Mouse (Mus musculus): ENCODE measurements around the gene Pacs2. TPM values are rescaled to one million over a fixed set of nuclear protein-coding genes. Genes with fewer than 3 reads are reported as not detected.

The Pacs2 gene
- polyA plus RNA-seq, 1 experiment from 2014 or later, result 7.3 TPM

- no peak overlapping the region for H3K27ac ChIP-seq (ENCODE audit: low read length)
- peaks cover 15% of the 10 kb centered on the region for H3K4me1 ChIP-seq (ENCODE audit: control insufficient read depth, insufficient read depth, low read length)
- no peak for ATAC-seq
- H3K9ac ChIP-seq (ENCODE audit: low read depth, low read length), result no peak overlapping the region
- H3K27me3 ChIP-seq (replicated peaks; ENCODE audit: control insufficient read depth, insufficient read depth, low read length), result no peaks in the 10 kb centered on the region
- no peak overlapping the region for H3K4me3 ChIP-seq (ENCODE audit: low read length)
- H3K9me3 ChIP-seq (ENCODE audit: control insufficient read depth, low read length), result no peaks in the 10 kb centered on the region
- no peak overlapping the region for H3K4me2 ChIP-seq (ENCODE audit: low read depth, low read length)
- no peaks in the 10 kb centered on the region for H3K36me3 ChIP-seq (ENCODE audit: control insufficient read depth, insufficient read depth, low read length)
These were observed 7.2 kb downstream of the Pacs2 start for GRCm38 (mm10) chr12:113021488-113021887.

DNA sequence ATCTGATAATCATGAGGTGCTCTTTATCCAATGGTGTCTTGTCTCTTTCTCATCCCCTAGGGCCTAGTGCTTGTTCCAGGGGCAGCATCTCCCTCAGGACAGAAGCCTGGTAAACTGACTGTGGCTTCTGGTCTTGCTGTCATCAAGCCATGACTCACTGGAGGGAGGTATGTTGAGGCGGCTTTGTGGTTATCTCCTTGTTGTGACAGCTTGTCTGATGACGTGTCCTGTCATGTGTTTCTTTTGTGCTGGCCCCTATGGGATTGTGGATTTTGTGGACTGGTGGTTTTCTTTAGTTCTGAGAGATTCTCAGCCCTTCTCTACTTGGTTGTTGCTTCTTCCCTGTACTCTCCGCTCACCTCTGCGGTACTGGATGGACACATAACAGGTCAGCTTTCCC is 8.8 kb downstream of the Pacs2 start:
- no peak for ATAC-seq
- no peaks in the 10 kb centered on the region for H3K27me3 ChIP-seq (replicated peaks; ENCODE audit: control insufficient read depth, insufficient read depth, low read length)
- H3K36me3 ChIP-seq (ENCODE audit: control insufficient read depth, insufficient read depth, low read length), result no peaks in the 10 kb centered on the region
- H3K4me2 ChIP-seq (ENCODE audit: low read depth, low read length), result no peak overlapping the region
- no peak overlapping the region for H3K27ac ChIP-seq (ENCODE audit: low read length)
- H3K4me3 ChIP-seq (ENCODE audit: low read length), result no peak overlapping the region
- no peaks in the 10 kb centered on the region for H3K9me3 ChIP-seq (ENCODE audit: control insufficient read depth, low read length)
- 85% methylated on average over 4 of the region's 4 CpGs for WGBS
- H3K4me1 ChIP-seq (ENCODE audit: control insufficient read depth, insufficient read depth, low read length), result peaks cover 6% of the 10 kb centered on the region; the same call in 1 of the 2 replicates
- no peak overlapping the region for H3K9ac ChIP-seq (ENCODE audit: low read depth, low read length)

DNA sequence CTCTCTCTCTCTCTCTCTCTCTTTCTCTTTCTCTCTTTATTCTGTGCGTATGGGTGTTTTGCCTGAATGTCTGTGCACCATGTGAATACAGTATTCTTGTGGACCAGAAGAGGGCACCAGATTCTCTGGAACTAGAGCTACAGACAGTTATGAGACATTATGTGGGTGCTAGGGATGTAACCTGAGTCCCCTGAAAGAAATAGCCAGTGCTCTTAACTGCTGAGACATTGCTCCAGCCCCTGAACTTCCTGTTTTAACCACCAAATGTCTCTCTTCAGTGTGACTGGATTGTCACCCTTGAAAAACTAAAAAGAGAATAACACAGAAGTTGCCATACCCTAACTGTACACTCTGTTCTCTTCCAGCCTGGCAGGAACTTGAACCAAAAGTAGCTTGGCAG is 12.2 kb downstream of the Pacs2 start:
- H3K4me1 ChIP-seq (ENCODE audit: control insufficient read depth, insufficient read depth, low read length), result peaks cover 6% of the 10 kb centered on the region
- H3K4me2 ChIP-seq (ENCODE audit: low read depth, low read length), result no peak overlapping the region
- no peak overlapping the region for H3K9ac ChIP-seq (ENCODE audit: low read depth, low read length)
- H3K36me3 ChIP-seq (ENCODE audit: control insufficient read depth, insufficient read depth, low read length), result no peaks in the 10 kb centered on the region
- H3K4me3 ChIP-seq (ENCODE audit: low read length), result no peak overlapping the region
- H3K27ac ChIP-seq (ENCODE audit: low read length), result no peak overlapping the region
- H3K27me3 ChIP-seq (replicated peaks; ENCODE audit: control insufficient read depth, insufficient read depth, low read length), result no peaks in the 10 kb centered on the region
- no peak for ATAC-seq
- 100% methylated on average over 1 of the region's 1 CpGs for whole genome bisulfite sequencing
- H3K9me3 ChIP-seq (ENCODE audit: control insufficient read depth, low read length), result no peaks in the 10 kb centered on the region

GRCm38 (mm10) chr12:113027495-113027894 is 13.2 kb downstream of the Pacs2 start:
- Histone ChIP-seq H3K4me1 (ENCODE audit: control insufficient read depth, insufficient read depth, low read length) (peaks cover 6% of the 10 kb centered on the region), H3K36me3 (ENCODE audit: control insufficient read depth, insufficient read depth, low read length) (no peaks in the 10 kb centered on the region; the same call in 1 of the 2 replicates), H3K9ac (ENCODE audit: low read depth, low read length) (no peak overlapping the region), H3K4me2 (ENCODE audit: low read depth, low read length) (no peak overlapping the region), H3K27ac (ENCODE audit: low read length) (no peak overlapping the region), H3K9me3 (ENCODE audit: control insufficient read depth, low read length) (no peaks in the 10 kb centered on the region), H3K27me3 (replicated peaks; ENCODE audit: control insufficient read depth, insufficient read depth, low read length) (no peaks in the 10 kb centered on the region), H3K4me3 (ENCODE audit: low read length) (no peak overlapping the region)
- ATAC-seq, result no peak
- 89% methylated on average over 2 of the region's 2 CpGs for WGBS

GRCm38 (mm10) chr12:113028067-113028466 is 13.8 kb downstream of the Pacs2 start:
- Histone ChIP-seq H3K4me3 (ENCODE audit: low read length) (no peak overlapping the region), H3K4me2 (ENCODE audit: low read depth, low read length) (no peak overlapping the region), H3K27ac (ENCODE audit: low read length) (no peak overlapping the region), H3K9ac (ENCODE audit: low read depth, low read length) (no peak overlapping the region; the same call in 1 of the 2 replicates), H3K36me3 (ENCODE audit: control insufficient read depth, insufficient read depth, low read length) (no peaks in the 10 kb centered on the region; the same call in 1 of the 2 replicates), H3K27me3 (replicated peaks; ENCODE audit: control insufficient read depth, insufficient read depth, low read length) (no peaks in the 10 kb centered on the region), H3K9me3 (ENCODE audit: control insufficient read depth, low read length) (no peaks in the 10 kb centered on the region), H3K4me1 (ENCODE audit: control insufficient read depth, insufficient read depth, low read length) (peaks cover 6% of the 10 kb centered on the region)
- 57% methylated on average over 5 of the region's 5 CpGs for WGBS
- no peak for ATAC-seq

GRCm38 (mm10) chr12:113028898-113029297 is 14.6 kb downstream of the Pacs2 start:
- WGBS, result 68% methylated on average over 9 of the region's 9 CpGs
- peaks cover 6% of the 10 kb centered on the region for H3K4me1 ChIP-seq (ENCODE audit: control insufficient read depth, insufficient read depth, low read length)

GRCm38 (mm10) chr12:113030046-113030445 is 15.7 kb downstream of the Pacs2 start:
- H3K27ac ChIP-seq (ENCODE audit: low read length), result no peak overlapping the region
- 42% methylated on average over 4 of the region's 4 CpGs for WGBS
- no peak overlapping the region for H3K4me2 ChIP-seq (ENCODE audit: low read depth, low read length)
- no peaks in the 10 kb centered on the region for H3K27me3 ChIP-seq (replicated peaks; ENCODE audit: control insufficient read depth, insufficient read depth, low read length)
- no peaks in the 10 kb centered on the region for H3K9me3 ChIP-seq (ENCODE audit: control insufficient read depth, low read length)
- H3K9ac ChIP-seq (ENCODE audit: low read depth, low read length), result no peak overlapping the region
- no peaks in the 10 kb centered on the region; the same call in 1 of the 2 replicates for H3K36me3 ChIP-seq (ENCODE audit: control insufficient read depth, insufficient read depth, low read length)
- H3K4me1 ChIP-seq (ENCODE audit: control insufficient read depth, insufficient read depth, low read length), result peaks cover 6% of the 10 kb centered on the region
- ATAC-seq, result 0 out of 2 replicates have a peak, but pooled peaks have one; percentile 50
- H3K4me3 ChIP-seq (ENCODE audit: low read length), result no peak overlapping the region

More at GRCm38 (mm10) chr12:113028898-113029297, 14.6 kb downstream of the Pacs2 start:
- Histone ChIP-seq H3K9ac (ENCODE audit: low read depth, low read length) (no peak overlapping the region), H3K36me3 (ENCODE audit: control insufficient read depth, insufficient read depth, low read length) (no peaks in the 10 kb centered on the region; the same call in 1 of the 2 replicates), H3K4me2 (ENCODE audit: low read depth, low read length) (no peak overlapping the region), H3K4me3 (ENCODE audit: low read length) (no peak overlapping the region), H3K9me3 (ENCODE audit: control insufficient read depth, low read length) (no peaks in the 10 kb centered on the region), H3K27ac (ENCODE audit: low read length) (no peak overlapping the region), H3K27me3 (replicated peaks; ENCODE audit: control insufficient read depth, insufficient read depth, low read length) (no peaks in the 10 kb centered on the region)
- no peak for ATAC-seq

DNA sequence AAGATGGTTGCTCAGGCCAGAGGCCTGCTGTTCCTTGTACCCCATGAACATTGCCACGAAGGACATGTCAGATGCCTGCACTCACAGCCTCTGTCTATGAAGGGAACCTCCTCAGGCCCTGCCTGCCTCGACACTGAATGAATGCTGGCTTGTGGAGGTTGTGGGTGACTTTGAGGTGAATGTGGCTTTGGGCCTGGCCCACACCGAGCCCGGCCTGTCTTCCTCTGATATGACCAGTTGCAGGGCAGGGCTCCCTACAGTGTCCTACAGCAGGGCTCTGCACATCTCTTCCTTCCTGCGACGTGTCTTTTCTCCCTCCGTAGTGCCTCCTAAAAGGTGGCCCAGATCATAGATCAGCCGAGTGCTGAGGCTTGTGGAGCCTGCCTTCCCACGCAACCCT is 16.7 kb downstream of the Pacs2 start:
- Histone ChIP-seq H3K27ac (ENCODE audit: low read length) (no peak overlapping the region), H3K36me3 (ENCODE audit: control insufficient read depth, insufficient read depth, low read length) (no peaks in the 10 kb centered on the region; the same call in 1 of the 2 replicates), H3K4me1 (ENCODE audit: control insufficient read depth, insufficient read depth, low read length) (peaks cover 6% of the 10 kb centered on the region), H3K4me3 (ENCODE audit: low read length) (no peak overlapping the region), H3K9ac (ENCODE audit: low read depth, low read length) (no peak overlapping the region), H3K9me3 (ENCODE audit: control insufficient read depth, low read length) (no peaks in the 10 kb centered on the region), H3K27me3 (replicated peaks; ENCODE audit: control insufficient read depth, insufficient read depth, low read length) (no peaks in the 10 kb centered on the region), H3K4me2 (ENCODE audit: low read depth, low read length) (no peak overlapping the region)
- ATAC-seq, result 0 out of 2 replicates have a peak, but pooled peaks have one; percentile 31
- WGBS, result 85% methylated on average over 9 of the region's 9 CpGs

DNA sequence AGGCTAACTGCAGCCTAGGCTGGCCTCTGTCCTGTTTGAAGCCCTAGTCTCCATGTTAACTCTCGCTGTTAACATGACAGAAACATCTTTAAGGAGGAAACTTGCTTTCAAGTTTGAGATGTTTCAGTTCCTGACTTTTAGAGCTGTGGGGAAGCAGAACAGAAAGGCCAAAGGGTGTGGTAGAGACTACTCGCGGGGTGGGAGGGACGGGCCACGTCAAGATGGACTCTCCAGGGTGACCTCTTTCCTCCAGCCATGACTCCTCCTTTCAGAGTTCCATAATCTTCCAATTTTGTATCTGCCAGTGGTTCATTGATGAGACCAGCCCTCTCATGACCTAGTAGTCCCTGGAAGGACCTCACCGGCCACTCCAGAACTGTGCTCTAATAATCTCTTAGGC is 17.1 kb downstream of the Pacs2 start:
- H3K4me1 ChIP-seq (ENCODE audit: control insufficient read depth, insufficient read depth, low read length), result peaks cover 6% of the 10 kb centered on the region

More for the DNA sequence above, 17.1 kb downstream of the Pacs2 start:
- Histone ChIP-seq H3K27ac (ENCODE audit: low read length) (no peak overlapping the region), H3K9me3 (ENCODE audit: control insufficient read depth, low read length) (no peaks in the 10 kb centered on the region), H3K4me2 (ENCODE audit: low read depth, low read length) (no peak overlapping the region), H3K36me3 (ENCODE audit: control insufficient read depth, insufficient read depth, low read length) (no peaks in the 10 kb centered on the region; the same call in 1 of the 2 replicates), H3K9ac (ENCODE audit: low read depth, low read length) (no peak overlapping the region), H3K27me3 (replicated peaks; ENCODE audit: control insufficient read depth, insufficient read depth, low read length) (no peaks in the 10 kb centered on the region), H3K4me3 (ENCODE audit: low read length) (no peak overlapping the region)
- WGBS, result 87% methylated on average over 6 of the region's 6 CpGs
- ATAC-seq, result no peak

All from intestine, embryonic 16.5 days (tissue).